Mouse (Mus musculus) heart, postnatal 0 days (tissue): ENCODE data around the gene Rfx1.

Experiments
- CTCF ChIP-seq: IDR thresholded peaks from 2 replicates; pipeline ENCODE4 v1.5.1; 2016; ENCODE audit warnings: antibody characterized with exemption, control low read depth, low read depth
- EP300 ChIP-seq: IDR thresholded peaks from 2 replicates; pipeline ENCODE4 v1.6.1; 2016; ENCODE audit warnings: antibody characterized with exemption, low read depth

- no peak for TF ChIP-seq CTCF
- no peak for TF ChIP-seq EP300
Observed at GRCm38 (mm10) chr8:84021096-84021495, 45.5 kb upstream of the Rfx1 start, which contains the start of gene Palm3.
